Mouse (Mus musculus) bone marrow, adult 2 months (tissue): ENCODE results near the gene Cdkn2c.

Experiments used
- CTCF ChIP-seq: fragments of 200-500 bp; IDR thresholded peaks from 2 replicates; pipeline ENCODE4 v1.5.1; 2011; ENCODE audit warnings: low read length, control low read depth; ENCODE audit not compliant: control insufficient read depth, insufficient read depth
- POLR2A ChIP-seq: fragments of 200-500 bp; IDR thresholded peaks from 2 replicates; pipeline ENCODE4 v1.6.1; 2011; ENCODE audit warnings: low read depth, mild to moderate bottlenecking, control low read depth, low read length, borderline replicate concordance; ENCODE audit not compliant: control insufficient read depth

GRCm38 (mm10) chr4:109661183-109661582 lies 5.8 kb downstream of the Cdkn2c start:
- TF ChIP-seq POLR2A (no peak), CTCF (no peak)
